Mouse (Mus musculus): ENCODE data around the gene Epb41l2. TPM values are rescaled to one million over a fixed set of nuclear protein-coding genes. Genes with fewer than 3 reads are reported as not detected.

Epb41l2 gene
- 37.7 and 40.5 TPM in 2 replicates for polyA plus RNA-seq (2016; fragmentation: Nextera tagmentation; extraction: Ambion mirVana)

DNA sequence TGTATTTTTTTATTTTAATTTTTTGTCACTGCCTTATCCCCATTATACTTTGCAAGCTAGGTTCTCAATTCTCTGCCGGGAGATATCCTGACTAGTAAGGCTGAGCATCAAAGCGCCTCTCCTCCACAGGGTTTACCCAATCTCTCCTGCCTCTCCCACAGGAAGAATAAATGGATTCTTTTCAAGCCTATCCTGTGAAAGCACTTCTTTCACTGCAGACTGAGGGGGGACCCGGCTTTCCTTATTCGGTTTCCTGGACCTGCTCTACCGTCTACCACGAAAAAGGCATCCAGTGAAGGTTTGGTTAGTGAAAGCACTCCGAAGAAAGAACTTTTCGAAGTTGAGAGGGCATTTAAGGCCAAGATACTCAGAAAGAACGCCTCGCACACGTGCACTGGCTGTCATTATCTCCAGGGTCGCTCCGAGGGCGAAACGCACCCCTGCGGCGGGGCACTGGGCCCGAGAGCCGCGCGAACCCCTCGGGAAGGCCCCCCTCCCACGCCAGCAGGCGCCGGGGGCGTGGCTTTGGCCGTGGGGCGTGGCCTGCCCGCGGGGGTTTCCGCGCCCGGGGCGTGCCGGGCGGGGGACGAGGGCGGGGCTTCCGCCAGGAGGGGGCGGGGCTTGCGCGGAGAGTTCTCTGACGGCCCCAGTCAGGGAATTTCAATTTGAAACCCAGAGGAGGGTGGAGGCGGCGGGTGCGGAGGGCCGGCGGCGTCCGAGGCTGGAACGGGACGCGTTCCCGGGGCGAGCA, at the start of gene Epb41l2:
Gene Epb41l2 (plus strand): TSS at position 591 of the 751 bp plus-strand sequence.
- Histone ChIP-seq H3K27ac (replicated peaks) (peak within 1 kb of the TSS; percentile 61), H3K27me3 (no peaks in the 10 kb centered on the region), H3K4me2 (replicated peaks) (peak within 1 kb of the TSS; percentile 74), H3K9ac (replicated peaks) (peak within 1 kb of the TSS; percentile 94), H3K4me1 (peaks cover 10% of the 10 kb centered on the region; the same call in 1 of the 2 replicates), H3K36me3 (no peaks in the 10 kb centered on the region), H3K9me3 (no peaks in the 10 kb centered on the region), H3K4me3 (peak within 1 kb of the TSS; percentile 92)
- peak; percentile 97 for ATAC-seq (ENCODE audit: low FRiP score, low read depth)
- under 1% methylated on average over 50 of the region's 55 CpGs for WGBS

DNA sequence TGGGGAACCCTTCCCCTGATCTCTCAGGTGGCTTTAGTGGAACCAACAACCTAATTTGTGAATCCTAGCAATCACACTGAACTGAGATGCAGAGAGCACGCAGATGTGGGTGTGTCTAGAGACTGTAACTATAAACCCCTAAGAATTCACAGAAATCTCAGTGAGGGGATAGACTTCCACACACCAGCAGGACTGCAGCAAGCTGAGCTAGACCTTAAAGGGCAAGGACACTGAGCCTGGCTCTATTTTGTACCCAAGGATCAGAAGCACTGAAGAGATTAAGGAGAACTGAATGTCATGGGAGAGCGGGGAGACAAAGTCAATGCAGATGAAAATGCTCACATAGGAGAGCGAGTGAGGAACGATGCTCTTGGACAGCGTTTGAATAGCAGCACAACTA, 49.6 kb upstream of the Epb41l2 start:
- no peak overlapping the region for H3K9ac ChIP-seq (replicated peaks)
- no peak overlapping the region for H3K4me2 ChIP-seq (replicated peaks)
- ATAC-seq (ENCODE audit: low FRiP score, low read depth), result no peak
- H3K9me3 ChIP-seq, result no peaks in the 10 kb centered on the region
- H3K4me1 ChIP-seq, result peaks cover 10% of the 10 kb centered on the region
- 94% methylated on average over 5 of the region's 5 CpGs for WGBS
- no peak overlapping the region for H3K27ac ChIP-seq (replicated peaks)
- no peaks in the 10 kb centered on the region for H3K36me3 ChIP-seq
- no peak overlapping the region for H3K4me3 ChIP-seq
- H3K27me3 ChIP-seq, result 0 out of 2 replicates have a peak, but pooled peaks cover 2% of the 10 kb centered on the region

- 69% methylated on average over 4 of the region's 4 CpGs for WGBS
- no peak for ATAC-seq (ENCODE audit: low FRiP score, low read depth)
- Histone ChIP-seq H3K4me3 (no peak overlapping the region), H3K27me3 (0 out of 2 replicates have a peak, but pooled peaks cover 2% of the 10 kb centered on the region), H3K36me3 (no peaks in the 10 kb centered on the region), H3K4me1 (peaks cover 10% of the 10 kb centered on the region), H3K9me3 (no peaks in the 10 kb centered on the region), H3K9ac (replicated peaks) (no peak overlapping the region), H3K4me2 (replicated peaks) (no peak overlapping the region), H3K27ac (replicated peaks) (no peak overlapping the region)
Measured at GRCm38 (mm10) chr10:25310736-25311135, 48.9 kb upstream of the Epb41l2 start.

DNA sequence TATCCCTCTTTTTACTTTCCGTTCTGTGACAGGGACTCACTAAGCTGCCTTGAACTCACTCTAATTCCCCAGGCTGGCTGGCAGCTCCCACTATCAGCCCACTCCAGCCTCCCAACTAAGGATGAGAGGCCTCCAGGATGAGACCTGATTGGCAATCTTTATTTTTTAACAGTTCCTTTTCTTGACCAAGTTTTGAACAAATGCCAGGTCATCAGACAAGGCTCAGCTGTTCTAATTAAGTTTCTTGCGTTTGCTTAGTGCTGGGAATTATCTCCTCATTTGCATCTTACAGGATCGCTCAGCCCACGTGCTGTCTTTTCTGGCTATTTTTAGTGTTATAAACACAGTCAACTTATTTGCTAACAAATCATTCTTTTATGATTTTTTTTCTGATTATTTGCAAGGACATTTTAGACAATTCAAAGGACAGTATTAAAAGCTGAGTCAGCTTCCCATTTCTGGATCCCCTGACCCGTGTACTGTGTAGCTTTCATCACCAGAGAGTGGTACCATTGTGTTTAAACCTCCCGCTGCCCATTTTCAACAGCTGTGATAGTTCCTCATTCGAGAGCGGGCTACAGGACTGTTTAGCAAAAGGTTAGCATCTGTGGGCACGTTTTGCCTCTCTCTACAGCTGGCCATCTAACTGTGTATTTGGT, 47.9 kb upstream of the Epb41l2 start:
- ATAC-seq (ENCODE audit: low FRiP score, low read depth), result peak; percentile 69
- Histone ChIP-seq H3K9me3 (no peaks in the 10 kb centered on the region), H3K4me1 (peaks cover 10% of the 10 kb centered on the region), H3K36me3 (no peaks in the 10 kb centered on the region), H3K4me2 (replicated peaks) (no peak overlapping the region), H3K4me3 (no peak overlapping the region), H3K27ac (replicated peaks) (no peak overlapping the region), H3K9ac (replicated peaks) (no peak overlapping the region), H3K27me3 (0 out of 2 replicates have a peak, but pooled peaks cover 2% of the 10 kb centered on the region)
- 37% methylated on average over 9 of the region's 9 CpGs for WGBS

DNA sequence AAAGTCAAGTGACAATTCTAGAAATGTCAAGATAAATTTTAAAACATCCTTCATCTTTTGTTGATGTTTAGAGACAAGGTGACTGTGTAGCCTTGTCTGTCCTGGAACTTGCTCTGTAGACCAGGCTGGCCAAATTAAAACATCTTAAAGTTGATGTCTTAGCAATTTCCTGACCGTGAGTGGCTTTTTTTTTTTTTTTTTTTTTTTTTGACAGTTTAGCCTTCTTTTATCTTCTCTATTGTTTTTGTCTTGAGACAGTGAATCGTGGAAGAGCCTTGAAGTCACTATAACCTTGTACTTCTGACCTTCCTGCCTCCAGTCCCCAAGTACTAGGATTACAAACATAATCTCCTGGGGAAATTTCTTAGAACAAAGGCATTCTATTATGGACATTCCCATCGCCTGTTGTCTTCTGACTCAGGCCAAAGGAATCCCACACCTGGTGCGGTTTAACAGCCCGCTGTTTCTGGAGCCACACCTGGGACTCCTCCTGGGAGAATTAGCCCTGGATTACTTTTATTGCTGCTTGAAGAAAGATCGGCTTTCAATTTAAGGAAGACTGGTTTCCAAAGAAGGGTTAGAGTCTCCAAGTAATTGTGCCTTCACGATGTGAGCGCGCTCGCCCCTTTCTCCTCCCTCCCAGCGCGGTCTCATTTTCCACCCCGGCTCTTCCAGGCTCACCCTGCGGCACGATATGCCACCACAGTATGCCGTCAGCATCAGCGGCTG, 45.6 kb upstream of the Epb41l2 start:
- 4% methylated on average over 17 of the region's 17 CpGs for WGBS
- Histone ChIP-seq H3K4me2 (replicated peaks) (peak overlapping the region; percentile 28), H3K36me3 (no peaks in the 10 kb centered on the region), H3K9me3 (no peaks in the 10 kb centered on the region), H3K27me3 (0 out of 2 replicates have a peak, but pooled peaks cover 2% of the 10 kb centered on the region), H3K4me3 (no peak overlapping the region), H3K4me1 (peaks cover 10% of the 10 kb centered on the region), H3K9ac (replicated peaks) (no peak overlapping the region), H3K27ac (replicated peaks) (no peak overlapping the region)
- ATAC-seq (ENCODE audit: low FRiP score, low read depth), result no peak

- Histone ChIP-seq H3K27me3 (0 out of 2 replicates have a peak, but pooled peaks cover 2% of the 10 kb centered on the region), H3K27ac (replicated peaks) (no peak overlapping the region), H3K36me3 (no peaks in the 10 kb centered on the region), H3K9me3 (no peaks in the 10 kb centered on the region), H3K4me3 (no peak overlapping the region), H3K4me1 (peaks cover 3% of the 10 kb centered on the region; the same call in 1 of the 2 replicates), H3K4me2 (replicated peaks) (no peak overlapping the region), H3K9ac (replicated peaks) (no peak overlapping the region)
- no peak for ATAC-seq (ENCODE audit: low FRiP score, low read depth)
Measured at GRCm38 (mm10) chr10:25317665-25318064, 41.9 kb upstream of the Epb41l2 start.

DNA sequence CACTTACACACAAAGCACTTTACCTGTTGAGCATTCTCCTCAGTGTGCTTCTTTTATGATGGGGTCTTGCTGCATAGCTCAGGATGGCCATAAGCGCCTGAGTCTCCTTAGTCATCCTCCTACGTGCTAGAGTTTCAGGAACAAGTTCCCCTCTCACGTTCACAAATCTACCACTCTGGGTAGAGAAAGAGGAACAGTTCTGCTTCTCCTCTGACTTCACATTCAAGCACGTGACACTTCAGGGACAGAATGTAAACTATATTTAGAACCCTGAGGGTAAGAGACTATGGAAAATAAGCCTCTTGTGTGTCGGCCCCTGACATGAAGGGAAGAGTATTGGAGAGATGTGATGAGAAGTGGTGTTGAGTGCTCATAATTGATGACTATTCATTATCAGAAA, 41.2 kb upstream of the Epb41l2 start:
- no peak overlapping the region for H3K4me3 ChIP-seq
- H3K4me1 ChIP-seq, result peaks cover 3% of the 10 kb centered on the region; the same call in 1 of the 2 replicates
- no peaks in the 10 kb centered on the region for H3K27me3 ChIP-seq
- no peaks in the 10 kb centered on the region for H3K9me3 ChIP-seq
- WGBS, result 89% methylated on average over 5 of the region's 5 CpGs
- no peaks in the 10 kb centered on the region for H3K36me3 ChIP-seq
- H3K27ac ChIP-seq (replicated peaks), result no peak overlapping the region
- H3K4me2 ChIP-seq (replicated peaks), result no peak overlapping the region
- no peak overlapping the region for H3K9ac ChIP-seq (replicated peaks)
- ATAC-seq (ENCODE audit: low FRiP score, low read depth), result no peak

DNA sequence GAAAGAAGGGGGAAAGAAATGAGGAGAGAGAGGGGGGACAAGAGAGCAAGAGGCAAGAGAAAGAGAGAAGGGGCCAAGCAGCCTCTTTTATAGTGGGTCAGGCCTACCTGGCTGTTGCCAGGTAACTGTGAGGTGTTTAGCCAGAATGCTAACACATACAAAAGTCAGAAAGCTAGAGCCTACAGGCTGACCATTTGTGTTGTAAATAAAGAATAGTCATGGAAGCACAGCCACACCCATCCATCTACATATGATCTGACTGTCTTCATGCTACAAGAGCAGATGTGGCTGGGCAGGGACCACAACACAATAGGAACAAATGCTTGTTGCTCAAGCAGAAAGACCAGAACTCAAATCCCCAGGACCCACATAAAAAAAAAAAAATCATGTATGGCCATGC, 40.1 kb upstream of the Epb41l2 start:
- Histone ChIP-seq H3K4me2 (replicated peaks) (no peak overlapping the region), H3K27me3 (no peaks in the 10 kb centered on the region), H3K9ac (replicated peaks) (no peak overlapping the region), H3K27ac (replicated peaks) (no peak overlapping the region), H3K4me3 (no peak overlapping the region), H3K4me1 (no peaks in the 10 kb centered on the region), H3K9me3 (no peaks in the 10 kb centered on the region), H3K36me3 (no peaks in the 10 kb centered on the region)
- no peak for ATAC-seq (ENCODE audit: low FRiP score, low read depth)

DNA sequence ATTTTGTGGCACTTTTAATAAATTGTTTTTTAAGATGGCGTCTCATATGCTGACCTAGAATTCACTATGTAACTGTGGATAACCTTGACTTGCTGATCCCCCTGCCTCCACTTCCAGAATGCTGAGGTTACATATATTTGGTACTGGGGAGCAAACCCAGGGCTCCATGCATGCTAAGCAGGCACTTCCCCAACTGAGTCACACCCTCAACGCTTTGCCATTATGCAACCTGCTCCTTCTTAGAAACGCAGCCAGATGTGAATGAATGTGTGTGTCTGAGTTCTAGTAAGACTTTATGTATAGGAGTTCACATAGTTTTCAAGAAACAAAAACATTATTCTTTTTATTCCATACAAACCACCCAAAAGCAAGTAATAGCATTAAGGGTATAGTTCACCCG, 38.4 kb upstream of the Epb41l2 start:
- Histone ChIP-seq H3K4me3 (no peak overlapping the region), H3K9ac (replicated peaks) (no peak overlapping the region), H3K4me1 (no peaks in the 10 kb centered on the region), H3K4me2 (replicated peaks) (no peak overlapping the region), H3K27me3 (no peaks in the 10 kb centered on the region), H3K27ac (replicated peaks) (no peak overlapping the region), H3K9me3 (no peaks in the 10 kb centered on the region), H3K36me3 (no peaks in the 10 kb centered on the region)
- no peak for ATAC-seq (ENCODE audit: low FRiP score, low read depth)
- WGBS, result 87% methylated on average over 4 of the region's 4 CpGs

DNA sequence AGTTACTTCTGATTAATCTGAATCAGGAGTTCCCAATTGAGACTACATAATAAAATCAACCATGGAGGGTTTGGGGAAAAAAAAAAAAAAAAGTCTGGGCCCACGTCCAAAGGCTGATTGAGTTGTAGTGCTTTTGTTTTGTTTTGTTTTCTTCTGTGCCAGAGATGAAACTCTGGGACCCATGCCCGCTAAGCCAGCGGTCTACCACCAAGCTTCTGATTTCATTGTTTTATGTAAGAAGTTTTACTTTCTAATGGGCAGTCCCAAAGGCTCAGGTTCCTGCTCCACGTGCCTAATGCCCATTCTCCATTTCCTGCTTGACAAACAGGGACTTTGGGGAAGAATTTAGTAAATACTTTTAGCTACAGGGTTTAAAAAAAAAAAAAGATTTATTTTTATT, 33.9 kb upstream of the Epb41l2 start:
- H3K4me1 ChIP-seq, result no peaks in the 10 kb centered on the region
- no peaks in the 10 kb centered on the region for H3K27me3 ChIP-seq
- no peak overlapping the region for H3K9ac ChIP-seq (replicated peaks)
- no peak for ATAC-seq (ENCODE audit: low FRiP score, low read depth)
- H3K4me3 ChIP-seq, result no peak overlapping the region
- no peak overlapping the region for H3K4me2 ChIP-seq (replicated peaks)
- H3K9me3 ChIP-seq, result no peaks in the 10 kb centered on the region
- WGBS, result 65% methylated on average over 4 of the region's 4 CpGs
- no peaks in the 10 kb centered on the region for H3K36me3 ChIP-seq
- H3K27ac ChIP-seq (replicated peaks), result no peak overlapping the region

GRCm38 (mm10) chr10:25327511-25327910, 32.1 kb upstream of the Epb41l2 start:
- ATAC-seq (ENCODE audit: low FRiP score, low read depth), result no peak
- 83% methylated on average over 6 of the region's 6 CpGs for WGBS
- Histone ChIP-seq H3K4me2 (replicated peaks) (no peak overlapping the region), H3K27me3 (no peaks in the 10 kb centered on the region), H3K27ac (replicated peaks) (no peak overlapping the region), H3K9ac (replicated peaks) (no peak overlapping the region), H3K36me3 (no peaks in the 10 kb centered on the region), H3K9me3 (no peaks in the 10 kb centered on the region), H3K4me1 (no peaks in the 10 kb centered on the region), H3K4me3 (no peak overlapping the region)

- no peak for ATAC-seq (ENCODE audit: low FRiP score, low read depth)
- H3K4me1 ChIP-seq, result no peaks in the 10 kb centered on the region
- WGBS, result 94% methylated on average over 7 of the region's 7 CpGs
Measured at GRCm38 (mm10) chr10:25330094-25330493, 29.5 kb upstream of the Epb41l2 start.

More at GRCm38 (mm10) chr10:25330094-25330493, 29.5 kb upstream of the Epb41l2 start:
- no peak overlapping the region for H3K4me3 ChIP-seq
- no peaks in the 10 kb centered on the region for H3K36me3 ChIP-seq
- no peak overlapping the region for H3K9ac ChIP-seq (replicated peaks)
- no peak overlapping the region for H3K27ac ChIP-seq (replicated peaks)
- H3K4me2 ChIP-seq (replicated peaks), result no peak overlapping the region
- no peaks in the 10 kb centered on the region for H3K9me3 ChIP-seq
- H3K27me3 ChIP-seq, result no peaks in the 10 kb centered on the region
